Mouse (Mus musculus) cerebellum, adult 2 months (tissue): ENCODE results near the gene Mical3.

Source experiments
- CTCF ChIP-seq: fragments of 200-500 bp; IDR thresholded peaks from 2 replicates; pipeline ENCODE4 v1.5.1; 2011; ENCODE audit warnings: low read depth, mild to moderate bottlenecking, control low read depth, low read length, moderate library complexity, borderline replicate concordance; ENCODE audit not compliant: insufficient read depth
- POLR2A ChIP-seq: fragments of 200-500 bp; IDR thresholded peaks from 2 replicates; pipeline ENCODE4 v1.6.1; 2011; ENCODE audit warnings: low read length, control low read depth, borderline replicate concordance; ENCODE audit not compliant: insufficient read depth

GRCm38 (mm10) chr6:121063771-121064170 is 67.0 kb downstream of the Mical3 start:
- TF ChIP-seq POLR2A, result no peak
- no peak for TF ChIP-seq CTCF
